Mouse (Mus musculus) cortical plate, adult 2 months (tissue): ENCODE results near the gene Mast4. TPM values are rescaled to one million over a fixed set of nuclear protein-coding genes. Genes with fewer than 3 reads are reported as not detected.

ENCODE experiments used
- H3K27ac ChIP-seq: fragments of 200-500 bp; 2 replicates; pipeline ENCODE4 v1.5.1; 2012; ENCODE audit warnings: low read length, control low read depth, inconsistent platforms; ENCODE audit not compliant: insufficient read depth
- H3K4me1 ChIP-seq: fragments of 200-500 bp; 2 replicates; pipeline ENCODE4 v1.6.1; 2011; ENCODE audit warnings: low read length; ENCODE audit not compliant: control insufficient read depth, insufficient read depth
- H3K4me3 ChIP-seq: fragments of 200-500 bp; 2 replicates; pipeline ENCODE4 v1.5.1; 2011; ENCODE audit warnings: mild to moderate bottlenecking, low read length, control low read depth; ENCODE audit not compliant: insufficient read depth
- CTCF ChIP-seq: fragments of 200-500 bp; IDR thresholded peaks from 2 replicates; pipeline ENCODE4 v1.5.1; 2011; ENCODE audit warnings: mild to moderate bottlenecking, control low read depth, low read length; ENCODE audit not compliant: insufficient read depth; ENCODE audit errors: extremely low read depth
- POLR2A ChIP-seq: fragments of 200-500 bp; IDR thresholded peaks from 2 replicates; pipeline ENCODE4 v1.6.1; 2011; ENCODE audit warnings: mild to moderate bottlenecking, low read length, control low read depth; ENCODE audit not compliant: insufficient read depth; ENCODE audit errors: extremely low read depth
- polyA plus RNA-seq: library from polyadenylated mRNA; depleted of rRNA; stranded (reverse); fragments of >200 nt; gene quantifications from 2 replicates; pipeline ENCODE4 v1.2.3, GENCODE M21; 2012

The Mast4 gene
- polyA plus RNA-seq, 1 experiment: 19.6 TPM

DNA sequence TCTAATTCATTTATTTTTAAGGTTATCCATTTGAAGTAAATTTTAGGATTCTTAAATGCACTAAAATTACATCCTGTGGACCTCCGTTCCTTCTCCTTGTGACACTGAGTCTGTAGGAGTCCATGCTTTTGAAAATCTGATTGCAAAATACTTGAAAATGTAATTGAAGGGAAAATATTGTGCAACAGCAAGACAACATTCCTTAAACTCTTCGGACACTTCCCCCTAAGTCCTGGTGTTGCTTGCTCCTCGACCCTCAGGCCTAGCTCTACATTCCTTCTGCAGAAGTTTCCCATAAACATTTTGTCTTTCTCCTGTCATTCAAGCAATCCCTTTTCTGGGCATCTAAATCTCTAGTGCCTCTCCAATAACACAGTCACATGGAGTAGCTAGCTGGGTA lies 474.2 kb downstream of the Mast4 start:
- Histone ChIP-seq H3K27ac (no peak overlapping the region), H3K4me3 (no peak overlapping the region), H3K4me1 (no peaks in the 10 kb centered on the region)
- no peak for TF ChIP-seq CTCF
- no peak for TF ChIP-seq POLR2A

DNA sequence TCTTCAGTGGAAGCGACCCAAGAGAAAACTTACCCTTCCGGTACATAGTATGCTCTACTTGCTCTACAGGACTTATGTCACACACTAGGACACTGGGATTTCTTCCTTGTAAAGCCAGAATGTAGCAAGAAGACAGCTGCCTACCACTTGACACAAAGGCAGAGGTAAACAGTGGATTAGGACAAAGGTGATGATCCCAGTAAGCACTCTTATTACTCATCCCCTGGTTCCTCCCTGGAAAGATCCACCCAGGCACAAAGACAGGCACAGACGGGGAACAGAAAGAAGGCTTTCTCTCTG lies 476.8 kb downstream of the Mast4 start:
- Histone ChIP-seq H3K27ac (no peak overlapping the region), H3K4me1 (no peaks in the 10 kb centered on the region), H3K4me3 (no peak overlapping the region)
- TF ChIP-seq POLR2A (no peak), CTCF (no peak)

DNA sequence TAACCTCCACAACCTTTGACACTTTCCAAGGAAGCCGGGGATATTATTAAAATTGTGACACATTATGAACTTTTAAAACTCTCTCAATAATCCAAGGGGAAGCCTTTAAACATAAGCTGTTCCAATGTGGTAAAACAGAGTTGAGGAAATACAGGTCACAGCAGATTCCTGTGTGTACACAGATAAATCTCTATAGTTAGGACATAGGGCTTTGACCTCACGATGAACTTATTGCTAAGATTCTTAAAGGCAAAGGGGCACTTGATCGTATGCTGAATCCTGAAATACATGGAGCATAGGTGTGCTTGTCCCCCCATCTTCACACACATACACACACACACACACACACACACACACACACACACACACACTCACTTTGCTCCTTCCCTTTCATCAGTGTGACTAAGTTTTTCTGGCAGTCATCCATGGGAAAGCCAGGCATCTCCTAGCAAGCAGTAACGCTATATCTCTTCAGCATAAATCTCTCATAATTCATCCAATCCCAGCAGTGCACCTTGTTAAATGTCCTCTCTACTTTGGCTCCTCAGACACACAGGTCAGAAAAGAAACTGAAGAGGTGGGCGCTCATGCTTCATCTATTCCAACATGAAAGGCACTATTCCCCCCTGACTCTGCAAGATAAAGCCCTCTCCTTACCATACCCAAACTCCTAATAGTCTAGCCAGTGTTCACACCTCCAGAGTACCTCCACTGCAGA lies 477.3 kb downstream of the Mast4 start:
- no peaks in the 10 kb centered on the region for H3K4me1 ChIP-seq
- TF ChIP-seq CTCF (no peak), POLR2A (no peak)
- no peak overlapping the region for H3K4me3 ChIP-seq
- no peak overlapping the region for H3K27ac ChIP-seq

DNA sequence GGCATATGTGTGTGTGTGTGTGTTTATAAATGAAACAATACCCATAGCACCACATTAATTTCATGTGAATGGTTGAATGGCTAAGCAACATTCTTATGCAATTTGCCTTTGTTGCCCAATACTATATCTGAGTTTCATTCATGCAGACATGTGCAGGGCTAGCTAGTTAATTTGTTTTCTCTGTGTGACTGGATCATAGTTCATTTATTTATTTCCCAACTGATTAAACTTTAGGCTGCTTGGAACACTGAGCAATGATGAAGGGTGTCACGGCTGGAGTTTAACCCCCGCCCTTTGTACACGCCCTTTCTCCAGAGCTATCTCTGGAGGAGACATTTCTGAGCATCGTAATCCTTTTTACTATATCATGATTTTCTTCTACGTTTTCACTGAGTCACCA lies 481.4 kb downstream of the Mast4 start:
- Histone ChIP-seq H3K4me3 (no peak overlapping the region), H3K27ac (no peak overlapping the region), H3K4me1 (no peaks in the 10 kb centered on the region)
- no peak for TF ChIP-seq POLR2A
- TF ChIP-seq CTCF: no peak

DNA sequence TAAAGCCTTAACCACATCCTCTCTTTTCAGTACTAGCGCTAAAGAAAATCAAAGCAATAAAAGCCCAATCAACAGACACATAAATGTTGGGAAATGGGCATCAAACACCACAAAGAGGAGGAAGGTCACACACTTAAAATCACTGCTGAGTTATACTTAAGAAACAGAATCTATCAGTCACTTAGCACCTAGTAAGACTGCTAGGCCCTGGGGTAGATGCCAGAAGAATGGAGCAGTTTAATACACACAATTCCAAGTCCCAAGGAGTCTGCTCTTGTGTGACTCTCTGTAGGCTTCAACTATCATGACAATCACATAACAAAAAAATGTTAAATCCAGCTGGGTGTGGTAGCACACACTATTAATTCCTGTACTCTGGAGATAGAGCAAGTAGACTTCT lies 483.0 kb downstream of the Mast4 start:
- TF ChIP-seq CTCF: no peak
- no peak for TF ChIP-seq POLR2A
- Histone ChIP-seq H3K27ac (no peak overlapping the region), H3K4me1 (no peaks in the 10 kb centered on the region), H3K4me3 (no peak overlapping the region)

DNA sequence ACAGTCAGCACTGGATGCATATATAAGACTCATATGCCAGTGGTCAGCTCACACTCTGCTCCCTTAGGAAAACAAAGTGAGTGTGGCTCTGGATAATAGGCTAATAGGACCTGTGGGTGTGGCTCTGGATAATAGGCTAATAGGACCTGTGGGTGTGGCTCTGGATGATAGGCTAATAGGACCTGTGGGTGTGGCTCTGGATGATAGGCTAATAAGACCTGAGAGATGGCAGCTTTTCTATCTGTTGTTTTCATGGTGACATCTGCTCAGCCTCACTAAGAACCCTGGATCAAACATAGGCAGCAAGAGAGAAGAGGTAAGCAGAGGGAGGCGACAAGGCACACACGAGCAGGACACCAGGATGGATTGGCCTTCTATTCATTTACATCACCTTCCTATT lies 483.7 kb downstream of the Mast4 start:
- TF ChIP-seq CTCF: no peak
- no peak for TF ChIP-seq POLR2A
- Histone ChIP-seq H3K4me3 (no peak overlapping the region), H3K4me1 (no peaks in the 10 kb centered on the region), H3K27ac (no peak overlapping the region)

DNA sequence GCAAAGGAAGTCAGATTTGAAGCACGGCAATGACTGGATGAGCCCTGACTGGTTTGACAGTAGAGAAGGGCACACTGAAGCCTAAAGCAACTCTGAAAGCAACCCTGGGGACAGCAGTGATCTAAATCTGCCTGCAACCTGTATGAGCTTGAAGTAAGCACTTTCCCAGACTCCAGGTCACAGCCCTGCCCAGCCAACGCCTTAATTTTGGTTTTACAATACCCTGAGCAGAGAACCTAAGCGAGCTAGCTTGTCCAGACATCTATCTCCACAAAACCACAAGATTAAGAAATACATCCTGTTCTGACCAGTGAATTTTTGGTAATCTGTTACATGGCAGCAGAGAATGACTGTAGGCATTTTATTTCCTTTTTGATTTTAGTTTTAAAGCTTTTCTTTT lies 485.2 kb downstream of the Mast4 start:
- no peak overlapping the region for H3K27ac ChIP-seq

DNA sequence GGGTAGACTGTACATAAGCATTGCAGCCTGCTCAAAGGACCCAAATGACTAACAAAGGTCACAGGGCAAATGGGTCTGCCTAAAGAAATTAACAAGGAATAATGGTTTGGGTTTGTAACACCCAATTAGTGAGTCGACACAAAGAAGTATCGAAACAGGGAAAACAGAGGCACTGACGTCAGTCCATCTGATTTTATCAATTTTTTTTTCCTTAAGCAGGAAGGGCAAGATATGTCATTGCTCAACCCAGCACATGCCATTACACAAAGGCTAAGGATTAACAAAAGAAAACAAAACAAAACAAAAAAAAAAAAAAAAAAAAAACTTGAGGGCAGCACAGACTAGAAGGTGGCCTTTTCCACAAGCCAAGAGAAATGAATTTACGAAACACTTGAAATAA lies 487.8 kb downstream of the Mast4 start:
- H3K4me1 ChIP-seq: no peaks in the 10 kb centered on the region
- TF ChIP-seq POLR2A (no peak), CTCF (no peak)
- H3K27ac ChIP-seq: no peak overlapping the region
- no peak overlapping the region for H3K4me3 ChIP-seq

More for the DNA sequence above, 485.2 kb downstream of the Mast4 start:
- no peaks in the 10 kb centered on the region for H3K4me1 ChIP-seq
- H3K4me3 ChIP-seq: no peak overlapping the region
- TF ChIP-seq CTCF (no peak), POLR2A (no peak)

DNA sequence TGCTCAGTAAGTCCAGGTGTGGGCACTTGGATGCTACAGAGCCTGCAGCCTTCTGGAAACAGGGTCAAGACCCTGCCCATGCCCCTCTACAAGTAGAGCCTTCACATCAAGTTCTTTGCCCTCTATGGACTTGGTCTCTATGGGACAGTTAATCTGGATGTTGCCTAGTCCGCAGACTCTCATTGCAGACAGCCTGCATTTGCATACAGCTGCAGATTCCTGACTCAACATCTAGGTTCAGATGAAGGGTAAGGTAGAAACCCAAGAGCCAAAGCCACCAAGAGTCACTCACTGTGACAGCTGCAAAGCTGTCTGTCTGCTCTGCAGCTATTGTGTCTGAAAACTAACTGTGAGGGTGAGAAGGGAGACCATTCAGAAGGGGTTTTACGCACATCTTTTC lies 491.6 kb downstream of the Mast4 start:
- H3K4me3 ChIP-seq: no peak overlapping the region
- no peaks in the 10 kb centered on the region for H3K4me1 ChIP-seq
- no peak for TF ChIP-seq POLR2A
- no peak for TF ChIP-seq CTCF
- no peak overlapping the region for H3K27ac ChIP-seq

DNA sequence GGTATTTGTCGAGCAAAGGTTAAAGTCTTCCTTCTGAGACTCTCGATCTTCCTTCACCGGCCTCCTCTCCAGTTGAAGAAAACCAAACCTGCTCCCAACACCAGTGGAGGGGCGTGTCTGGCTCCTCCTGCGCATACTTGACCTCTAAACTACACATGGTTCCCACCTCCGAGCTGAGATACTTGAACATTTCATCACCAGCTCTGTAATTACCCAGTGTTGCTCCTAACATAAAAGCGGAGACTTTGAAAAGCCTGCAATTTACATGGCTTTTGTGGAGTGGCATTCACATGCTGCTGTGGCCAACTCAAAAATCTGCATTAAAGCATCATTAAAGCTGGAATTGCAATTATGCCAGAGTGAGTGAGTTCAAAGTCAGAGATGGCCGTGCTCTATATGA lies 492.1 kb downstream of the Mast4 start:
- Histone ChIP-seq H3K4me1 (peaks cover 2% of the 10 kb centered on the region), H3K4me3 (no peak overlapping the region), H3K27ac (no peak overlapping the region)
- no peak for TF ChIP-seq POLR2A
- TF ChIP-seq CTCF: no peak
